Mouse (Mus musculus): Measurements from ENCODE around the gene Pdik1l.
A peak's percentile ranks its signal among the peaks of the same experiment; 100 is the strongest.

Gene Pdik1l

DNA sequence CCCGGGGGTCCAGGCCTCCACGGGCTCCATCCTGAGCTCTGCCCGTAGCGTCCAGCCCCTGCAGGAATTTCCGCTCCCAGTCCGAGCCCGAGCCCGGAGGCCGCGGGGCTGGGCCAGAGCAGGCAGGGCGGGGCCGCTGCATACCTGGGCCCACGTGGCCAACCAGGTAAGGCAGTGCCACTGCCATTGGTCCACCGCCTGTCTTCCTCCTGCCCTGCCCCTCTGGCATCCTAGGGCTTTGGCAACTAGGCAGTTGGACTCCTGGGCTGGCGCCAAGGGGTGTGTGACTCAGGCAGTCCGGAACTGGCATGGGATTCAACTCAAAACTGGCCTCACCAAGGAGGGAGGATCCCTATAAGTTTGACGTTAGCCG, 49.4 kb downstream of the Pdik1l start, which contains the start of gene Cnksr1:
Cnksr1 (minus strand) TSS at position 121 of the 373 bp plus-strand sequence.
- DNase-seq (ENCODE audit: inconsistent ontology term): peak; percentile 85

DNA sequence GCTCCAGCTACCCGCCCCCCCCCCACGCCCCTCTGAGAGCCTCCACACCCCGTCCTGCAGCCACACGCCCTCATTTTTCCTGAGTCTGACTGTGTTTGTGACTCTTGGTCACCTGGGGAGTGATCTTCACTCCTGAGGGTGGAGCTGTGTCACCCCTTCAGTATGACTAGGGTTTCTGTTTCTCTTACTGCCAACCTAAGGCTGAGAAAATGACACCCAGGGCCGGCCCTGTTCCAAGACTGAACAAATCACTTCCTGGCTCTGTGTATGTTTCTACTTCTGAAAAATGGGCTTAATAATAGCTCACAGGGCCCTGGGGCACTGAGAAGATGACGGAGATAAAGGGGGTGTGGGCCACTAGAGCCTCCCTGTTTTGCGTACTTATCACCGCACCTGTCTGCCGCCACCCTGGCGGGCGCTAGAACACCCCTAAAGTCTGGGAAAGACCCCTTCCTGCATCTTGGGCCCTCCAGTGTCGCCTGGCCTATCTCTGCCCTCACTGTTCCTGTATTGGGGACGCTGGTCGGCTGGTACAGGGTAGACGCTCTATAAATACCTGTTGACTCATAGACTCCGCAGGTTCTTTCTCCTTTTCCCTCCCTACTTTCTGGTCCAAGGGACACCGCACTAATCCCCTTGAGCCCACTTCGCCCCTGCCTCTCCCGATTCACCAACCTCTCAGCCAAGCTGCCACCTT, 50.0 kb downstream of the Pdik1l start:
- DNase-seq (ENCODE audit: inconsistent ontology term): no peak

DNA sequence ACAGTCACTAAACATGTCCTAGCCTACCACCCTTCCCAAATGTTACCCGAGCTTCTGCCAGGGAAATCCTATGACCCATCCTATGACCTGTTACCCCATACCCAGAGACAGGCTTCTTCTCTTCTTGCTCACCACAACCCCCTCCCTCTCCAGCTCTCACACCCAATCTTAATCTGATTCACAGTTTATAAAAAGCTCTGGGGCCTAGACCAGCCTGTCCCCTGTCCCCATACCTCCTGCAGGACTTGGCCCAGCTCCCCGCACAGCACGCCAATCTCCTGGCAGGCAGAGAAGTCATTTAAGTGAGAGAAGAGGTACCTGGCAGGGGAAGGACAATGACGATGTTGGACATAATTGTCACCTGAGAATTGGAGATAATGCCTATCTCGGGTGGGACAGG, 52.8 kb downstream of the Pdik1l start:
- no peak for DNase-seq (ENCODE audit: inconsistent ontology term)

DNA sequence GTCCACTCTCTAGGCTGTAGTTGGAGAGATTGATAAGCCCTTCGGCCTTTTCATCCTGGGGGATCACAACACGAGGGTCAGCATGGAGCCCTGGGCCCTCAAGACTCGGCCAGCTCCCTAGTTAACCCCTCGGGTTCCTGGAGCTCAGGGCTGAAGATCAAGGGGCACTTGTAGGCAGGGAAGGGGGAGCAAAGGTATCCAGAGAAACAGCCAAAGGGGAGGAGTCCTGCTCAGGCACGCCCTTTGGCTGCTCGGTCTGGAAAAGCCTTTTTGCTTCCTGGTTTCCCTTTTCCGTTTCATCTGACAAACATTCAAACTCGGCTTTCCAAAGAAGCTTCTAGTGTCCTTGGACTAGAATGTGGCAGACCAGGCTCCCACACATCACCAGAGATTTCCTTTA, 57.3 kb downstream of the Pdik1l start:
- DNase-seq (ENCODE audit: inconsistent ontology term): no peak

DNA sequence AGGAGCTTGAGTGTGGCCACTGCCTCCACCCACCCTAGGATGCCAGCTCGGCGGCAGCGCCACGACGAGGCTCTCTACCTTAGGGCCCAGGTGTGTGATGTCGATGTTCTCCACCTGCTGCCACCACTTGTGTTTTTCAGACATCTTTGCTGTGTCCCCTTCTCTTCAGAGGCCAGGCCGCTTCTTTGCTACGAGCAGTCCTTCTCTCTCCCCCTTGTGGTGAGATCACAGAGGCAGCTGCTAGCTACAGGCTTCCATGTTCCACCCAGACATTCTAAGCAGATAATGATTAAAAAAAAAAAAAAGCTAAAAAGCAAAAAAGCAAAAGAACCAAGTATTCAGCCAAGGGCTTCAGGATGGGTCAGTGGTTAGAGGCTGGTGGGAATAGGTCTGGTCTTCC, 60.5 kb downstream of the Pdik1l start, which contains the start of gene Catsper4:
Catsper4 (minus strand) TSS at position 190 of the 400 bp plus-strand sequence.
- no peak for DNase-seq (ENCODE audit: inconsistent ontology term)

All from Muller cell, postnatal 12 days (primary cell).